Mouse (Mus musculus) forebrain, embryonic 16.5 days (tissue): Measurements from ENCODE around the gene Pithd1. TPM values are rescaled to one million over a fixed set of nuclear protein-coding genes. Genes with fewer than 3 reads are reported as not detected.

ENCODE experiments used
- ATAC-seq: fragments of 200-750 bp; cut with Nextera tagmentation; 2 replicates; pipeline ENCODE4 v1.8.0; 2017; ENCODE audit warnings: mild to moderate bottlenecking, moderate library complexity
- H3K27ac ChIP-seq: fragments of 300-500 bp; sonication (generic); 2 replicates; pipeline ENCODE4 v1.5.1; 2014; ENCODE audit warnings: low read length, control low read depth
- H3K27me3 ChIP-seq: fragments of 300-500 bp; sonication (generic); replicated peaks from 2 replicates; pipeline ENCODE4 v1.6.1; 2014; ENCODE audit warnings: low read length; ENCODE audit not compliant: control insufficient read depth, insufficient read depth
- H3K36me3 ChIP-seq: fragments of 300-500 bp; sonication (generic); 2 replicates; pipeline ENCODE4 v1.6.1; 2014; ENCODE audit not compliant: control insufficient read depth, insufficient read depth
- H3K4me1 ChIP-seq: fragments of 300-500 bp; sonication (generic); replicated peaks from 2 replicates; pipeline ENCODE4 v1.6.1; 2014; ENCODE audit warnings: low read length; ENCODE audit not compliant: control insufficient read depth, insufficient read depth
- H3K4me2 ChIP-seq: fragments of 300-500 bp; sonication (generic); 2 replicates; pipeline ENCODE4 v1.6.1; 2014; ENCODE audit warnings: mild to moderate bottlenecking, low read length, control low read depth
- H3K4me3 ChIP-seq: fragments of 300-500 bp; sonication (generic); replicated peaks from 2 replicates; pipeline ENCODE4 v1.5.1; 2014; ENCODE audit warnings: mild to moderate bottlenecking, low read length, control low read depth
- H3K9ac ChIP-seq: fragments of 300-500 bp; sonication (generic); replicated peaks from 2 replicates; pipeline ENCODE4 v1.6.1; 2014; ENCODE audit warnings: low read depth, low read length, control low read depth
- H3K9me3 ChIP-seq: fragments of 300-500 bp; sonication (generic); 2 replicates; pipeline ENCODE4 v1.6.1; 2016; ENCODE audit warnings: low read length; ENCODE audit not compliant: control insufficient read depth
- WGBS: fragments of 180-500 bp; shearing (Covaris S2); extraction: QIAGEN DNeasy Blood & Tissue Kit; methylation state at CpG from one replicate; pipeline ENCODE4 v1.1.7; 2014; 5-methylcytosine and 5-hydroxymethylcytosine counted together
- polyA plus RNA-seq: library from polyadenylated mRNA; unstranded; fragments of >200 nt; fragmentation: Nextera tagmentation; extraction: Ambion mirVana; gene quantifications from 2 replicates; pipeline ENCODE4 v1.2.1, GENCODE M21; 2015

Gene Pithd1
- polyA plus RNA-seq, result 56.0 and 56.1 TPM in 2 replicates

DNA sequence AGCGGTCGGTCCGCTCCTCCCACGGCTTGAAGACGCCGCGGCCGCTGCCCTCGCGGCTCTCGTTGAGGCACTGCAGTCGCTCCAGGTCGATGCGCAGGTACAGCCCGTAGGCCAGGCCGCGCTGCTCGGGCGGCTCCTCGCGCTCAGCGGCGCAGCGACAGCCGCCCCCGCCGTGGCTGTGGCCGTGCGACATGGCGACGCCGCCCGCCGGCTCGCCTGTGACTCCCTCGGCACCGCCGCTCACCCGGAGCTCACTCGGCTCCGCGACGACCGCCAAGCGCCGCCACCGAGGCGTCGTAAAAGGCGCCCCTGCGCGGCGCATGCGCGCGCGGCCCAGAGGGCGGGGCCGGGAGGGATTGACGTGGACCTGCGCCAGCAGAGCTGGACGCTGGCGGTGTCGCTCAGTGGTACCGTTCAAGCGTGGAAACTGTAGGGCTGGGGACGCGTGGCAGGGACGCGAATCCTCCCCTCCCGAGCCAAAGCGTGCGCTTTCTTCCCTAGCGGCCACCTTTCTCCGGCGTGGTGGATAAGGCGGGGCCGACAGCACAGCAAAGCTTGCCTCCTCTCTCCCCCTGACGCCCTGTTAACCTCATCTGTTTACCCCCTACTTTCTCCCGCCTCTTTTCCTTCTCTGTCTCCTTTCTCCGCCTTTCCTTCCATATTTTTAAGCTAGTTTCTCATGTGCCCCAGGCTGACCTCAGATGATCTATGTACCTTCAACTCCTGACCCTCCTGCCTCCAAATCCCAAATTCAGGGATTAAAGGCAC lies at the start of gene Pithd1:
Gene Pithd1 (minus strand): TSS at position 322 of the 768 bp plus-strand sequence.
- Histone ChIP-seq H3K4me1 (peaks cover 16% of the 10 kb centered on the region), H3K36me3 (peaks cover 6% of the 10 kb centered on the region), H3K9me3 (no peaks in the 10 kb centered on the region), H3K27me3 (no peaks in the 10 kb centered on the region), H3K4me3 (peak within 1 kb of the TSS; percentile 85), H3K9ac (peak within 1 kb of the TSS; percentile 82), H3K27ac (peak within 1 kb of the TSS; percentile 84), H3K4me2 (peak within 1 kb of the TSS; percentile 98)
- ATAC-seq, result peak; percentile 91
- under 1% methylated on average over 80 of the region's 81 CpGs for WGBS

DNA sequence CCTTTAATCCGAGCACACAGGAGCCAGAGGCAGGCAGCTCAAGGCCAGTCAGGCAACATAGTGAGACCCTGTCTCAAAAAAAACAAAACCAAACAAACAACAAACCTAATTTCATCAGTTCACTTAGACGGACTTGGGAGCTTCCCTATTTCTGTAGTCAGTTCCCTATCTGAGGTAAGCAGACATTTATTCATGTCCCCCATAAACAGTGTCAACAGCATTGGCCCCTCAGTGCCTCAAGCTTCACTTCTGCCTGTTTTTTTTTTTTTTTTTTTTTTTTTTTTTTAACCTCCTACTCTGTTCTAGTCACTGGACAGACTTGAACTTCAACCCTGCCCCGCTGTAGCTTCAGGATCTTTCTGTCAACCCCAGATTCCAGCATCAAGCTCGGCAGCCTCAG lies 48.0 kb upstream of the Pithd1 start:
- 81% methylated on average over 4 of the region's 4 CpGs for WGBS
- Histone ChIP-seq H3K36me3 (no peaks in the 10 kb centered on the region), H3K27ac (no peak overlapping the region), H3K4me1 (no peaks in the 10 kb centered on the region), H3K4me2 (no peak overlapping the region), H3K9ac (no peak overlapping the region), H3K27me3 (no peaks in the 10 kb centered on the region), H3K4me3 (no peak overlapping the region), H3K9me3 (no peaks in the 10 kb centered on the region)
- no peak for ATAC-seq

DNA sequence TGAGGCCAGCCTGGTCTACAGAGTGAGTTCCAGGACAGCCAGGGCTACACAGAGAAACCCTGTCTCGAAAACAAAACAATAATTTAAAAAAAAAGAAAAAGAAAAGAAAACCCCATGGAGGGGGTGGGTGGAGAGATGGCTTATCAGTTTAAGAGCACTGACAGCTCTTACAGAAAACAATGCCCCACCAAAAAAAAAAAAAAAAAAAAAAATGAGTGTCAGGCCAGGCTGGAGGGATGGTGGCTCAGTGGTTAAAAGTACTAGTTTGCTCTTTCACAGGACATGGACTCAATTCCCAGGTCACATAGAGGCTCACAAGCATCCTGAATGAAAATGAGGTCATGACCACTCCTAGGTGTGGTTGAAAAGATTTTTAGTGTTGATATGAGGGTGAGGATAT lies 46.2 kb upstream of the Pithd1 start:
- H3K36me3 ChIP-seq, result no peaks in the 10 kb centered on the region
- H3K27me3 ChIP-seq, result no peaks in the 10 kb centered on the region
- no peaks in the 10 kb centered on the region for H3K4me1 ChIP-seq
- 53% methylated on average over 1 of the region's 1 CpGs for WGBS
- no peak for ATAC-seq
- no peak overlapping the region for H3K9ac ChIP-seq
- H3K4me3 ChIP-seq, result no peak overlapping the region
- no peak overlapping the region for H3K27ac ChIP-seq
- no peak overlapping the region for H3K4me2 ChIP-seq
- no peaks in the 10 kb centered on the region for H3K9me3 ChIP-seq

DNA sequence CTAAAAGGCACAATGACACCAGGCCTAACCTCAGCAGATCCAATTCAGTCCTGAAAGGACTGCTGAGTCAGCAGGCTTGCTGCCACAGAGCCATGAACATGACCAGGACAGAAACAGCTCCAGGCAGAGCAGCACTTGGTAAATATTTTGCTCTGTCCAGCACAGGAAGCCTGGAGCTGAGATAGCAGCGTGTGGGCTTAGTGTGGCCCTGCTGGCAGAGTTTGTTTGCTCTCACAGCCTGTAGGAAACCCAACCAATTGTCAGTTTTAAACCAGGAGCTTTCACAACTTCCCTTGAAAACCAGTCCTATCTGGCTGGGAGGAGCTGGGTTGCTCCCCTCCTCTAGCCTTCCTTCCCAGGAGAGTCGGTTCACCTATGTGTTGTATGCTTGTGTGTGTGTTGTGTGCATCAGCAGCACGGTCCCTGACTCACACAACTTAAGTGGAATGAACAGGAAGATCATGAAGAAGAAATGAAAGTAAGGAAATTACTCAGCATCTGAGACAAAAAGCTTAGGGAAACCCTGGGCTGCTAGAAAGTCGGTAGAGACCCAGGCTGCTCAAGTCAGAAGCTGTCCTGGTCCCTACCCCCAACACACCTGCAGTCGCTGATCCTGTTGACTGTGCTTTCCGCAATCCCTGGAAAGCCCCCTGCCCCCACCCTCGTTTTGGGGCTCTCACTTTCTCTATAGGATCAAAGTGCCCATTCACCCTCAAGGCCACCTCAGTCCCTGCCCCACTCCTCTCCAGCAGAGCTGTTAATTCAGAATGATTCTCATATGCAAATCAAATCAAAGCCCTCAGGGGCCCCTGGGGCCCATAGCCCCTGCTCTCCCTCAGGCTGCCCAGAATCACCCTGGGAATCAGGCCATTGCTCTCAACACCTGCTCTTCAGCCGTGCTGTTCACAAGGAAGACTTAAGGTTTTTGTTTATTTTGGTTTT lies 44.2 kb upstream of the Pithd1 start:
- Histone ChIP-seq H3K4me2 (no peak overlapping the region), H3K9ac (no peak overlapping the region)

DNA sequence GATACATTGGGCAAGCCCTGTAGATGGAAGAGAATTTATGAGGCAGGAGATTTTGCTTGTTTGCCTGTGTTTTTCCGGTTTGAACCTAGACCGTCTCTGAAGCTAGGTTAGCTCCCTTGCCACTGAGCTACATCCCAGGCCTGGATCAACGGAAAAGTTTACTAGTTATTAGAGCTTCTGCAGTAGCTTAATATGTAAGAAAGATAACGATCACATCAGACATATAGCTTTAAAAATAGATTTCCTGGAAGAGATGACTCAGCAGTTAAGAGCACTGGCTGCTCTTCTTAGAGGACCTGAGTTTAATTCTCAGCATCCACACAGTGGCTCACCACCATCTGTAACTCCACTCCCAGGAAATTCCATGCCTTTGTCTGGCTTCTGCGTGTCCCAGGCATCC lies 41.6 kb upstream of the Pithd1 start:
- no peaks in the 10 kb centered on the region for H3K36me3 ChIP-seq
- H3K27ac ChIP-seq, result no peak overlapping the region
- no peaks in the 10 kb centered on the region for H3K27me3 ChIP-seq
- H3K9ac ChIP-seq, result no peak overlapping the region
- no peaks in the 10 kb centered on the region for H3K9me3 ChIP-seq
- no peak for ATAC-seq
- no peak overlapping the region for H3K4me3 ChIP-seq
- no peak overlapping the region for H3K4me2 ChIP-seq
- 86% methylated on average over 5 of the region's 5 CpGs for WGBS
- H3K4me1 ChIP-seq, result no peaks in the 10 kb centered on the region

More for the DNA sequence above, 44.2 kb upstream of the Pithd1 start:
- Histone ChIP-seq H3K9me3 (no peaks in the 10 kb centered on the region), H3K4me1 (no peaks in the 10 kb centered on the region), H3K36me3 (no peaks in the 10 kb centered on the region), H3K27me3 (no peaks in the 10 kb centered on the region), H3K4me3 (no peak overlapping the region), H3K27ac (no peak overlapping the region)
- WGBS, result 3% methylated on average over 8 of the region's 8 CpGs
- no peak for ATAC-seq

DNA sequence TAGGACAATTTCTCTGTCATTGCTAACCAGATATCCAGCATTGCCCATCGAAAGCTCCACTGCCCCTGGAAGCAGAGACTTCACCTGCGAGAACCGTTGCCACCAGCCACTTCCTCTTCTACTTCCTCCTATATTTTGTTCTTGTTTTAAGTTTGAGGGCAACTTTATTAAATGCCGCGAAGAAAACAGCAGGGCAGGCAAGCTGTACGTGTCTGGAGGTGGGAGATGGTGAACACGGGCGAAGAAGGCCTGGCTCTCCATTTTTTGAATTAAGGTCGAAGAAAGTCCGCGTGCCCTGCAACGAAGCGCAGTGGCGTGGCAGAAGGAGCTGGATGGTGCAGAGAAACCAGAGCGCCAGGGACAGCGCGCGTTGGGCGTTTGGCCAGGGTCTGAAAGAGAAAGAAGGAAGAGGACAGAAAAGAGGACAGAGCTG lies 41.1 kb upstream of the Pithd1 start:
- Histone ChIP-seq H3K9ac (no peak overlapping the region), H3K27ac (no peak overlapping the region), H3K4me3 (no peak overlapping the region), H3K4me1 (no peaks in the 10 kb centered on the region), H3K9me3 (no peaks in the 10 kb centered on the region), H3K4me2 (no peak overlapping the region), H3K27me3 (no peaks in the 10 kb centered on the region), H3K36me3 (no peaks in the 10 kb centered on the region)
- WGBS, result 84% methylated on average over 19 of the region's 19 CpGs
- no peak for ATAC-seq

DNA sequence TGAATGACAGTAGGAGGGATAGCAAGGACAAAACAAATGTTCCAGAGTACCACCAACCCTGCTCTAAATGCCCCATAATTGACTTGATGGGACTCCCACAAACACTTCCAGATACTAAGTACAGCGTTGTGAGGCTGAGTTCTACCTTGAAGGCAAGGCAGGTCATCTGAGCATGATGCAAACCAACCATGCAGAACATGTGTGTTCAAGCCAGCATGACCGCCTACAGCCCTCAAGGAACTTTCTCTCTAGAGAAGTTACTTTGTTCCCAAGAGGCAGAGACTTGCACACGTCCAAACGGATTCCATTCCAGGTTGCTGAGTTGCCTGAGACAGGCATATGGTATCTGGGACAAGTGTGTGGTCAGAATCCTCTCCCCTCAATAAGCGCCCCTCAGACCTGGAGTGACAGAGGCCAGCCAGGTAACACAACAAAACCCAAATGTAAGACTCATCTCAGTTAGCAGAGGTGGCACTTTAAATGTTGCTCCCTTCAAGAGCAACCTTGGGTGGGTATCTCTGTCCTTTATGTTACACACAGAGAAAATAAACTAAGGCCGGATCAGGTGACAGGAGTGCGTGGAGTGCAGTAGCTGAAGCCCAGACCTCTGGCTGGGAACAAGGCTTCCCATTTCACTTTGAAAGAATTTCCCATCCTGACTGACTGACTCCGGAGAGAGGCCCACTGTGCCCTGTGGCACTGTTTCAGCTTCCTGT lies 40.5 kb upstream of the Pithd1 start:
- H3K4me2 ChIP-seq, result no peak overlapping the region
- ATAC-seq, result no peak
- H3K36me3 ChIP-seq, result no peaks in the 10 kb centered on the region
- no peak overlapping the region for H3K27ac ChIP-seq
- H3K4me3 ChIP-seq, result no peak overlapping the region
- no peaks in the 10 kb centered on the region for H3K27me3 ChIP-seq
- WGBS, result 86% methylated on average over 8 of the region's 8 CpGs
- no peaks in the 10 kb centered on the region for H3K4me1 ChIP-seq
- H3K9ac ChIP-seq, result no peak overlapping the region
- H3K9me3 ChIP-seq, result no peaks in the 10 kb centered on the region

DNA sequence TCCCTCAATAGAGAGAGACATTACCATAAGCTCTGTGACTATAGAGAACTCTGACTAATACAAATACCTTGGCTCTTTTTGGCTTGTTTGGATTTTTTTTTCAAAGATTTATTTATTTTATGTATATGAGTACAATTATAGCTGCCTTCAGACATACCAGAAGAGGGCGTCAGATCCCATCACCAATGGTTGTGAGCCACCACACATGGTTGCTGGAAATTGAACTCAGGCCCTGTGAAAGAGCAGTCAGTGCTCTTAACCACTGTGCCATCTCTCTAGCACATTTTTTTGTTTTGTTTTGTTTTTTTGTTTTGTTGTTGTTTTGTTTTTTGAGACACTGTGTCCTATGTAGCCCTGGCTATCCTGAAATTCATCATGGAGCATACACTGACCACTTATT lies 38.3 kb upstream of the Pithd1 start:
- H3K27me3 ChIP-seq, result no peaks in the 10 kb centered on the region
- no peak overlapping the region for H3K4me3 ChIP-seq
- ATAC-seq, result no peak
- no peak overlapping the region for H3K9ac ChIP-seq
- no peak overlapping the region for H3K4me2 ChIP-seq
- peaks cover 5% of the 10 kb centered on the region for H3K4me1 ChIP-seq
- no peaks in the 10 kb centered on the region for H3K9me3 ChIP-seq
- WGBS, result 96% methylated on average over 1 of the region's 1 CpGs
- H3K36me3 ChIP-seq, result no peaks in the 10 kb centered on the region
- H3K27ac ChIP-seq, result no peak overlapping the region

DNA sequence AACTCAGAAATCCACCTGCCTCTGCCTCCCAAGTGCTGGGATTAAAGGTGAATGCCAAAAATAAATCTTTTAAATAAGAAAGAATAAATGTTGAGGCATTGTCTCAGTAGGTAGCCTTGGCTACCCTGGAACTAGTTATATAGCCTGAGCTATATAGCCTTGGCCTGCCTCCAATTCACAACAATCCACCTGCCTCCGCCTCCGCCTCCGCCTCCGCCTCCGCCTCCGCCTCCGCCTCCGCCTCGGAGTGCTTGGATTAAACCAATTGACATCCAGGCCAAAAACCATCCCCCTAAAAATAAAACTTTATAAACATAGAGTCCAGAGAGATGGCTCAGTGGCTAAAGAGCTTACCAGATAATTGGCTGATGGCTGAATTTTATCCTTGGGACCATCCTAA lies 35.9 kb upstream of the Pithd1 start:
- H3K27me3 ChIP-seq, result no peaks in the 10 kb centered on the region
- 97% methylated on average over 9 of the region's 9 CpGs for WGBS
- H3K27ac ChIP-seq, result no peak overlapping the region
- no peak overlapping the region for H3K9ac ChIP-seq
- H3K4me1 ChIP-seq, result peaks cover 14% of the 10 kb centered on the region
- H3K9me3 ChIP-seq, result no peaks in the 10 kb centered on the region
- no peak for ATAC-seq
- H3K4me3 ChIP-seq, result no peak overlapping the region
- H3K4me2 ChIP-seq, result no peak overlapping the region
- H3K36me3 ChIP-seq, result no peaks in the 10 kb centered on the region
